Mouse (Mus musculus) lung, embryonic 15.5 days (tissue): ENCODE data around the gene Atrip. TPM values are rescaled to one million over a fixed set of nuclear protein-coding genes. Genes with fewer than 3 reads are reported as not detected.

Experiments
- ATAC-seq: fragments of 200-750 bp; cut with Nextera tagmentation; 2 replicates; pipeline ENCODE4 v1.8.0; 2017; ENCODE audit warnings: moderate number of reproducible peaks, borderline replicate concordance; ENCODE audit not compliant: low FRiP score, low TSS enrichment; ENCODE audit errors: extremely low read depth
- H3K27ac ChIP-seq: fragments of 300-500 bp; sonication (generic); 2 replicates; pipeline ENCODE4 v1.5.1; 2015; ENCODE audit warnings: moderate library complexity, mild to moderate bottlenecking, inconsistent platforms
- H3K27me3 ChIP-seq: fragments of 300-500 bp; sonication (generic); 2 replicates; pipeline ENCODE4 v1.6.1; 2015; ENCODE audit warnings: inconsistent platforms
- H3K36me3 ChIP-seq: fragments of 300-500 bp; sonication (generic); 2 replicates; pipeline ENCODE4 v1.6.1; 2015; ENCODE audit warnings: inconsistent platforms
- H3K4me1 ChIP-seq: fragments of 300-500 bp; sonication (generic); 2 replicates; pipeline ENCODE4 v1.6.1; 2015; ENCODE audit warnings: inconsistent platforms
- H3K4me2 ChIP-seq: fragments of 300-500 bp; sonication (generic); 2 replicates; pipeline ENCODE4 v1.6.1; 2015; ENCODE audit warnings: inconsistent platforms, mild to moderate bottlenecking, moderate library complexity
- H3K4me3 ChIP-seq: fragments of 300-500 bp; sonication (generic); 2 replicates; pipeline ENCODE4 v1.5.1; 2015; ENCODE audit warnings: mild to moderate bottlenecking, inconsistent platforms
- H3K9ac ChIP-seq: fragments of 300-500 bp; sonication (generic); 2 replicates; pipeline ENCODE4 v1.6.1; 2015; ENCODE audit warnings: inconsistent platforms
- H3K9me3 ChIP-seq: fragments of 300-500 bp; sonication (generic); 2 replicates; pipeline ENCODE4 v1.6.1; 2016; ENCODE audit warnings: inconsistent platforms
- WGBS: fragments of 180-500 bp; shearing (Covaris S2); methylation state at CpG from one replicate; pipeline ENCODE4 v1.1.7; 2015; 5-methylcytosine and 5-hydroxymethylcytosine counted together
- polyA plus RNA-seq: library from polyadenylated mRNA; unstranded; fragments of >200 nt; fragmentation: Nextera tagmentation; extraction: Ambion mirVana; gene quantifications from 2 replicates; pipeline ENCODE4 v1.2.1, GENCODE M21; 2015

Gene Atrip
- polyA plus RNA-seq, 1 experiment from 2014 or later, result 26.4 TPM

- no peak for ATAC-seq
- Histone ChIP-seq H3K4me3 (no peak overlapping the region), H3K4me1 (0 out of 2 replicates have a peak, but pooled peaks cover under 1% of the 10 kb centered on the region), H3K36me3 (peaks cover 97% of the 10 kb centered on the region), H3K9me3 (no peaks in the 10 kb centered on the region), H3K27ac (no peak overlapping the region), H3K27me3 (no peaks in the 10 kb centered on the region), H3K4me2 (no peak overlapping the region), H3K9ac (no peak overlapping the region)
- 92% methylated on average over 11 of the region's 11 CpGs for WGBS
Observed at GRCm38 (mm10) chr9:109110240-109110639, 36.3 kb upstream of the Atrip start.

GRCm38 (mm10) chr9:109107341-109107740, 33.4 kb upstream of the Atrip start:
- Histone ChIP-seq H3K4me3 (no peak overlapping the region), H3K4me1 (peaks cover 11% of the 10 kb centered on the region; the same call in 1 of the 2 replicates), H3K9me3 (no peaks in the 10 kb centered on the region), H3K9ac (no peak overlapping the region), H3K4me2 (no peak overlapping the region), H3K36me3 (peaks cover 90% of the 10 kb centered on the region), H3K27ac (no peak overlapping the region), H3K27me3 (no peaks in the 10 kb centered on the region)
- ATAC-seq, result no peak
- WGBS, result 59% methylated on average over 6 of the region's 6 CpGs

- Histone ChIP-seq H3K4me3 (no peak overlapping the region), H3K9me3 (no peaks in the 10 kb centered on the region), H3K36me3 (peaks cover 82% of the 10 kb centered on the region), H3K27ac (no peak overlapping the region), H3K4me2 (no peak overlapping the region), H3K27me3 (no peaks in the 10 kb centered on the region), H3K4me1 (peaks cover 11% of the 10 kb centered on the region; the same call in 1 of the 2 replicates), H3K9ac (no peak overlapping the region)
- 88% methylated on average over 12 of the region's 12 CpGs for WGBS
- ATAC-seq, result no peak
Observed at GRCm38 (mm10) chr9:109105648-109106047, 31.7 kb upstream of the Atrip start.

- WGBS, result 62% methylated on average over 12 of the region's 12 CpGs
- ATAC-seq, result no peak
- Histone ChIP-seq H3K36me3 (peaks cover 79% of the 10 kb centered on the region), H3K4me2 (no peak overlapping the region), H3K27ac (no peak overlapping the region), H3K27me3 (no peaks in the 10 kb centered on the region), H3K4me3 (no peak overlapping the region), H3K9me3 (no peaks in the 10 kb centered on the region), H3K9ac (no peak overlapping the region), H3K4me1 (peaks cover 13% of the 10 kb centered on the region; the same call in 1 of the 2 replicates)
Observed at GRCm38 (mm10) chr9:109105011-109105410, 31.1 kb upstream of the Atrip start.

- 91% methylated on average over 9 of the region's 9 CpGs for WGBS
- Histone ChIP-seq H3K9me3 (no peaks in the 10 kb centered on the region), H3K4me2 (no peak overlapping the region), H3K4me1 (peaks cover 23% of the 10 kb centered on the region), H3K9ac (no peak overlapping the region), H3K27ac (no peak overlapping the region), H3K4me3 (no peak overlapping the region), H3K27me3 (no peaks in the 10 kb centered on the region), H3K36me3 (peaks cover 75% of the 10 kb centered on the region)
- no peak for ATAC-seq
Observed at GRCm38 (mm10) chr9:109104083-109104482, 30.2 kb upstream of the Atrip start.

- H3K36me3 ChIP-seq, result peaks cover 67% of the 10 kb centered on the region
- H3K4me3 ChIP-seq, result no peak overlapping the region
- ATAC-seq, result no peak
- no peak overlapping the region for H3K27ac ChIP-seq
- H3K9ac ChIP-seq, result no peak overlapping the region
- 64% methylated on average over 7 of the region's 7 CpGs for WGBS
- no peaks in the 10 kb centered on the region for H3K27me3 ChIP-seq
- no peak overlapping the region for H3K4me2 ChIP-seq
- no peaks in the 10 kb centered on the region for H3K9me3 ChIP-seq
- peaks cover 31% of the 10 kb centered on the region for H3K4me1 ChIP-seq
Observed at GRCm38 (mm10) chr9:109103250-109103649, 29.3 kb upstream of the Atrip start.

- no peak overlapping the region for H3K4me3 ChIP-seq
- no peaks in the 10 kb centered on the region for H3K9me3 ChIP-seq
- ATAC-seq, result no peak
- WGBS, result 84% methylated on average over 3 of the region's 3 CpGs
- H3K27ac ChIP-seq, result no peak overlapping the region
- peaks cover 60% of the 10 kb centered on the region for H3K36me3 ChIP-seq
- peaks cover 38% of the 10 kb centered on the region for H3K4me1 ChIP-seq
- no peaks in the 10 kb centered on the region for H3K27me3 ChIP-seq
- no peak overlapping the region for H3K4me2 ChIP-seq
- no peak overlapping the region for H3K9ac ChIP-seq
Observed at GRCm38 (mm10) chr9:109102541-109102940, 28.6 kb upstream of the Atrip start.

- H3K36me3 ChIP-seq, result peaks cover 56% of the 10 kb centered on the region
- peaks cover 44% of the 10 kb centered on the region for H3K4me1 ChIP-seq
- WGBS, result 89% methylated on average over 5 of the region's 5 CpGs
- no peak overlapping the region for H3K4me3 ChIP-seq
- ATAC-seq, result no peak
- no peaks in the 10 kb centered on the region for H3K9me3 ChIP-seq
- H3K27me3 ChIP-seq, result no peaks in the 10 kb centered on the region
- no peak overlapping the region for H3K27ac ChIP-seq
- H3K9ac ChIP-seq, result no peak overlapping the region
- no peak overlapping the region for H3K4me2 ChIP-seq
Observed at GRCm38 (mm10) chr9:109101933-109102445, 28.1 kb upstream of the Atrip start.

- no peaks in the 10 kb centered on the region for H3K27me3 ChIP-seq
- peaks cover 41% of the 10 kb centered on the region for H3K36me3 ChIP-seq
- H3K4me3 ChIP-seq, result no peak overlapping the region
- ATAC-seq, result no peak
- 85% methylated on average over 20 of the region's 20 CpGs for whole genome bisulfite sequencing
- no peak overlapping the region for H3K9ac ChIP-seq
- H3K4me2 ChIP-seq, result no peak overlapping the region
- peaks cover 52% of the 10 kb centered on the region for H3K4me1 ChIP-seq
- no peak overlapping the region for H3K27ac ChIP-seq
- no peaks in the 10 kb centered on the region for H3K9me3 ChIP-seq
Observed at GRCm38 (mm10) chr9:109100307-109100928, 26.5 kb upstream of the Atrip start.

- peak; percentile 47 for ATAC-seq
- Histone ChIP-seq H3K27ac (peak overlapping the region; percentile 99), H3K36me3 (peaks cover 30% of the 10 kb centered on the region), H3K27me3 (no peaks in the 10 kb centered on the region), H3K4me1 (peaks cover 51% of the 10 kb centered on the region), H3K9ac (peak overlapping the region; percentile 34; the same call in 1 of the 2 replicates), H3K9me3 (no peaks in the 10 kb centered on the region), H3K4me3 (peak overlapping the region; percentile 79; the same call in 1 of the 2 replicates), H3K4me2 (peak overlapping the region; percentile 83)
- 18% methylated on average over 5 of the region's 6 CpGs for WGBS
Observed at GRCm38 (mm10) chr9:109098969-109099368, 25.0 kb upstream of the Atrip start.

GRCm38 (mm10) chr9:109098366-109098765, 24.4 kb upstream of the Atrip start:
- no peak for ATAC-seq
- 64% methylated on average over 8 of the region's 8 CpGs for WGBS
- Histone ChIP-seq H3K27ac (peak overlapping the region; percentile 99), H3K36me3 (peaks cover 26% of the 10 kb centered on the region), H3K4me1 (peaks cover 56% of the 10 kb centered on the region), H3K4me3 (peak overlapping the region; percentile 79), H3K9me3 (no peaks in the 10 kb centered on the region), H3K4me2 (peak overlapping the region; percentile 83), H3K9ac (0 out of 2 replicates have a peak overlapping the region, but pooled peaks have one; percentile 36), H3K27me3 (no peaks in the 10 kb centered on the region)

- peak overlapping the region; percentile 36; the same call in 1 of the 2 replicates for H3K9ac ChIP-seq
- H3K27me3 ChIP-seq, result no peaks in the 10 kb centered on the region
- H3K36me3 ChIP-seq, result peaks cover 23% of the 10 kb centered on the region
- ATAC-seq, result no peak
- H3K27ac ChIP-seq, result peak overlapping the region; percentile 99
- 47% methylated on average over 5 of the region's 5 CpGs for WGBS
- peak overlapping the region; percentile 79 for H3K4me3 ChIP-seq
- H3K4me1 ChIP-seq, result peaks cover 62% of the 10 kb centered on the region
- no peaks in the 10 kb centered on the region for H3K9me3 ChIP-seq
- peak overlapping the region; percentile 83 for H3K4me2 ChIP-seq
Observed at GRCm38 (mm10) chr9:109097831-109098230, 23.9 kb upstream of the Atrip start.
